In the genomic region with DNA sequence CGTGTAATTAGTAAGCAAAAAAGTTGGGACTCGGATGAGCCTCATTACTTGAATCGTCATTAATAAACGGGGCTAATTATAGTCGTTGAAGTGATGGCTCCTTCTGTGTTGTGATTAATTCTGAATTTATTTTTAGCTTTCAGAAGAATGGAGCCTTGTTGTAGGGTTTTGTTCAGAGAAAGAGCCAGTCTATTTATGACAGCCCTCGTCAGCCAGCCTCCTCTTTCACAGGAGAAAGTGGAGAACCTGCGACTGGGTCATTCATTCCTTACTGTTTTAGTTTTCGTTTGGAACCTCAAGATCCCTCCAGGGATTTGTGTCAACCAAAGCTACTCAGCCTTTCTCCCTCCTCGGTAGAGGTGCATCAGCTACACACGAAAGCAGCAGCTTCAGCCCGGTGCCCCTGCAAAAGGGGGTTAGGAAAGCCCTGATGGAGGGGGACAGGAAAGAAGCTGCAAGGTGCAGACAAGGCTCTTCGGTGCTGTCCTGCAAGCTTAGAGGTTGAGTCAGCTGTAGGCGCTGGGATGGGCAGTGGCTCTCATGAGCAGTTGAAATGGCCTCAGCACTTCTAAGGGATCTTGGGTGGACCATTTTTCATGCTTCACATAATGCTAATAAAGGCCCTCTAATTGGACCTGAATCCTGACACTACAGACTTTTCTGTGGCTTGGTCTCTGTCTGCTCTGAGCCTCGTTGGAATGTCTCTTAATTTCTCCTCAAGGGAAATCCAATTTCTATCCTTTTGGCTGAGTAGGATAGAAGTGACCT, we compare ENCODE assay signal across 14 mouse cellular contexts.
"Had no signal": no experiment of that assay in that cellular context is flagged by ENCODE, and none has a peak within 500 bp of the region (broad histone marks: within the 10 kb centered on the region; RNA-seq: fewer than 3 reads in every experiment).

No protein-coding gene starts in this region.

- H3K4me3 ChIP-seq: left cerebral cortex, adult 2 months; limb, embryonic 10.5 days; liver, embryonic 15.5 days; midbrain, embryonic 10.5 days; midbrain, embryonic 15.5 days; neural tube, embryonic 13.5 days had no signal

- H3K4me1 ChIP-seq: limb, embryonic 10.5 days; liver, embryonic 15.5 days; midbrain, embryonic 15.5 days; neural tube, embryonic 13.5 days had no signal

- DNase-seq: kidney, postnatal 10 days; kidney, postnatal 4 days; lung, adult 2 months; lung, postnatal 36 days; thymus, postnatal 4 days had no signal

- H3K36me3 ChIP-seq: limb, embryonic 10.5 days; liver, embryonic 15.5 days; midbrain, embryonic 10.5 days; midbrain, embryonic 15.5 days; neural tube, embryonic 13.5 days had no signal

- H3K27ac ChIP-seq: left cerebral cortex, adult 2 months; limb, embryonic 10.5 days; liver, embryonic 15.5 days; midbrain, embryonic 10.5 days; midbrain, embryonic 15.5 days; neural tube, embryonic 13.5 days; stomach, postnatal 0 days had no signal

- H3K9me3 ChIP-seq: limb, embryonic 10.5 days; liver, embryonic 15.5 days; midbrain, embryonic 10.5 days; midbrain, embryonic 15.5 days; neural tube, embryonic 13.5 days had no signal

- H3K4me2 ChIP-seq: liver, embryonic 11.5 days; liver, embryonic 15.5 days; midbrain, embryonic 15.5 days; neural tube, embryonic 13.5 days had no signal

- H3K9ac ChIP-seq: liver, embryonic 15.5 days; midbrain, embryonic 15.5 days; neural tube, embryonic 13.5 days had no signal

- ATAC-seq: lung, postnatal 0 days; midbrain, embryonic 15.5 days had no signal

- H3K27me3 ChIP-seq: liver, embryonic 15.5 days; midbrain, embryonic 15.5 days; neural tube, embryonic 13.5 days had no signal
